Mouse (Mus musculus) right cerebral cortex, adult 18-20 months (tissue): ENCODE measurements around the gene Osm.

ENCODE experiments used
- DNase-seq: peaks from one replicate; pipeline ENCODE4 v3.0.0; 2022; ENCODE audit warnings: mixed read lengths

The Osm gene

DNA sequence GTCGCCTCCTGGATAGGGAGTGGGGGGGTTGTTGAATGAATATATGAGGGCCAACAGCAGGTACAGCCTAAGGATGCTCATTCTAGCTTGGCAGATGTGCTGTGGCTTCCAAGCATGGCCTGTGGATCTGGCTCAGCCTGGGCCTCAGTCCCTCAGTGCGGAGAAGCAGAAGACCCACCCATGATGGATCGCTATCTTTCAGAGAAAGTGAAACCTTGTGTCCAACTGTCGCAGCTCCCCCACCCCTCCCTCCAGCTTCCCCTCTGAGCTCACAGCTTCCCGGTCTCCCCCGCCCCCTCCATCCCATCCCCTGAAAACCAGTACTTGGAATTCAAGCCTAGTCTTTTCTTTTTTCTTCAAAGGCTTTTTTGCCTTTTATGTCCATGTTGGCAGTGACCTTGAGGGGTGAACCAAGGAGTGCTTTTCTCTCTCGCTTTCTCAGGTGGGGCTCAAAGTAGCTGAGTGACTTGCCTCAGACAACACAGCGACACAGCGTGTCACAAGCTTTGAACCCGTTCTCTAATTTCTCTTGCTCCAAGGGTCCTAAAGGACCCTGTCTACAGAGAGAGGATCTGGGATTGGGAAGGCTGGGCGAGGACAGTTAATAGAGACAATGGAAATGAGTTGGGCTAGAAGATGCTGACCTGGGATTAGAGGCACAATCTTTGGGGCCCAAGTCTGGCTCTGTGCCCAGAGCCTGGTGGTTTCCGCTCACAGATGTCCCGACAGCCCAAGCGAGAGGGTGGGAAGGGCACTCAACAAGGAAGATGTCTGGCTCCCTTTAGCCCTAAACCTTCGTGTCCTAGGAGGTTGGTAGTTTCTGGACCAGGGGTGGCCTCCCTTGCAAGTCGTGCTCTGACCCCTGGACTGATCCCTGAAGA, at the start of gene Osm:
TSS of gene Osm (plus strand) at position 756 of the 881 bp plus-strand sequence.
- DNase-seq, result no peak

DNA sequence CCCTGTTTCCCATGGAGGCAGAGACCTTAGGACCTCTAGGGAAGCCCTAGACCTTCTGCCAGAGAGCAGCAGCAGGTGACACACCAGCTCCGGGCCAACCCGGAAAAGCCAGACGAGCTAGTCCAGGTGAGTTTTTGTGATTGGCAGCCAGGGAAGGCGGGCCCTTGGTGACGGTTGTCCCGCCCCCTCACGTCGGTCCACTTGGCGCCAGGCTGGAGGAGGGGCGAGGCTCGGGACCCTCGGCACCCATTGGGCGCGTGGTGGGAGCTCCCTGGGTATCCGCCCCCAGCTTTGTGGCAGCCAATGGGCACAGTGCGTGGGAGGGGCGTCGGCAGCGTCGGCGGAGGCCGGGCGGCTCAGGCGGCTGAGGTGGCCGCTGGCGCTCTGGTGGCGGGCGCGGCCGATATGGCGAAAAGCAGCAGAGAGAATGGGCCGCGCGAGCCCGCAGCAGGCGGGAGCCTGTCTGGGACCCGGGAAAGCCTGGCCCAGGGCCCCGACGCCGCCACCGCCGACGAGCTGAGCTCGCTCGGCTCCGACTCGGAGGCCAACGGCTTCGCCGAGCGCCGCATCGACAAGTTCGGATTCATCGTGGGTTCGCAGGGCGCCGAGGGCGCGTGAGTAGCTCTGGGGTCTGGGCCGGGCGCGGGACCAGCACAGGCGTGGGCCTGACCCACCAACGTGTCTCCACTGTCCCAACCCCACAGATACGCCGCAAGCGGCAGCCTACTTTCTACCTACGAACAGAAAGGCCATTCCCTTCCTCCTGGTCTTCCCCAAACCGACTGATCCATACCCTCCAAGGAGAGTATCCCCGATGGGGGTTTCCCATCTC, 49.5 kb upstream of the Osm start, which contains the start of gene Tbc1d10a:
TSS of gene Tbc1d10a (plus strand) at position 304 of the 832 bp plus-strand sequence.
- peak; percentile 99 for DNase-seq

DNA sequence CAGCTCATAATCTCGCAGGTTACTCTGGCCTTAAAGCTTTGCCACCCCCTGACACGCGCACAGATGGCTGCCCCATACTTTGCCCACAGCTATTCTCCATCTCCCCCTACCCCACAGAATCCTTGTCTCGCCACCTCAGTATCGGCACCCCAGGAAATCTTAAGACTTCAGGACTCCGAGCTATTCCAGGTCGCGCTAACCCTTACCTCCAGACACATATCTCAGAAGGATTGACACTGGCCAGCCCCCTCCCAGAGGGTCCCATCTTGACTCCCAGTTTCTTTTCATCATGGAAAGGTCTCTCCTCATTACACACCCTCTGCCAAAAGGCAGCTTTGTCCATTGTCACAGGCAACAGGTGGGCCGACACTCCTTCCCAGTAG, 48.9 kb upstream of the Osm start:
- DNase-seq, result no peak

DNA sequence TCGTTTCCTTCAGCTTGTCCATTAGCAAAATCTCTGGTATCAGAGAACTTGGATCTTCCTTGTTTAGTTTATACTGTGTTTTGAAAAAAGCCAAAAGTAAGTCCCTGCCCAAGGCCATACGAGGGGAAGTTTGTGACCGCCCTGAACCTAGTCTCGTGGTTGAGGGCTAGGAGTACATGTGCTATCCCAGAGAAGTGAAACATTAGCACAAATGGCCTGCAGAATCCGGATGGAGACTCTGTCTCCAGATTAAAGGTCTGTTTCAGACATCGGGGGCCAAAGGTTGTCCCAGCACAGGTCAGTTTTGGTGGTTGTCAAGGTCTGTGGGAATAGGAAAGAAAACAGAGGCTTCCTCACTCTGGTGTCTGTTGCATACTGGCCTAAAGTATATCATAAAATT, 47.0 kb upstream of the Osm start:
- DNase-seq, result no peak

DNA sequence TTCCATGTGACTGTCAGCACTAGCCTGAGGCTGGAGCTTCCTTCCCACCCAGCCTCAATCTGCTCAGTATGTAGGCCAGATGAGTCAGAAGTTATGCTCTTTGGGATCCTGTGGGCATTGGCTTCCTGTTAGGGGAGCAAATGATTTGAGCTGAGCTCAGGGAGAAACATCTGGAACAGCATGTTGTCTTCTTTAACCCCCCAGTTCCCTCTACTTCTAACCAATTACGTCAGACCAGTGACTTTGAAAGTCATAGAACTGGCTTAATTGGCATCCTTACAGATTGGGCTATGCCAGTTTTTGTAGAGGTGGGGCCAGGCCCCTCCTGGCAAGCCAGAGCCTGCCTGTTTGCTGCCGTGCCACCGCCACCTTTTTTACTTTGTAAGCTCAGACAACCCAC, 45.5 kb upstream of the Osm start:
- no peak for DNase-seq

DNA sequence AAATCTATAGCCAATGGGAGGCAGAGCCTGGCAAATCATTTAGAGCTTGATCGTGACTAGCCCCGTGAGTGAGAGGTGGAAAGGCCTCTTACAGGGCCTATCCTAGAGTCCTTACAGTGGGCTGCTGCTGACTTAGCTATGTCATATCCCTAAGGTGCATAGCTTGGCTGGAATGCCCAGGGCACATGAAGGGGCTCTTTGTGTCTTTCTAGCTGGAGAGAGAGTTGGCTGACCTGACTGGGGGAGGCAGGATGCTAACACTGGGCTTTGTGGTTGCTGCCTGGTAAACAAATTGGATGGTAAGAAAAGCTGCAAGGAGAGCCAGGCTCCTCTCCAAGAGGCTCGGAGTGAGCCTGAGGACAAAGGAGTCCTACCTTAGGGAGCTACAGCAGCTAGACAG, 43.5 kb upstream of the Osm start:
- no peak for DNase-seq

DNA sequence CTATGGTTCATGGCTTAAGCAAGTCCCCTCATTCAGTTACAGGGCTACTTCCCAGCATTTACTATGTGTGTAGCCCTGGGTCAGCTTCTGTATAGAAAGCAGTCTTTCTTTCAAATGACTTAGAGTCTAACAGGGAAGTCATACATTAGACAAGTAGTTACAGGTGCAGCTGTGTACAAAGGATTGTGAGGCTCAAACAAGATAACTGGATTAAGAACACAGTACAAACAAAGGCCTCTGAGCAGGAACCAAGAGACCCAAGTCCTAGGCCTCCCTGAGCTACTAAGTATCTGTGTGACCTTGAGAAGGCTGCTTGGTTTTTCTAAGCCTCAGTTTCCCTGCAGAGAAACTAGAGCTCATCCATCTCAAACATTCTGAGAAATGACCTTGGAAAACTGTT, 42.8 kb upstream of the Osm start:
- no peak for DNase-seq

DNA sequence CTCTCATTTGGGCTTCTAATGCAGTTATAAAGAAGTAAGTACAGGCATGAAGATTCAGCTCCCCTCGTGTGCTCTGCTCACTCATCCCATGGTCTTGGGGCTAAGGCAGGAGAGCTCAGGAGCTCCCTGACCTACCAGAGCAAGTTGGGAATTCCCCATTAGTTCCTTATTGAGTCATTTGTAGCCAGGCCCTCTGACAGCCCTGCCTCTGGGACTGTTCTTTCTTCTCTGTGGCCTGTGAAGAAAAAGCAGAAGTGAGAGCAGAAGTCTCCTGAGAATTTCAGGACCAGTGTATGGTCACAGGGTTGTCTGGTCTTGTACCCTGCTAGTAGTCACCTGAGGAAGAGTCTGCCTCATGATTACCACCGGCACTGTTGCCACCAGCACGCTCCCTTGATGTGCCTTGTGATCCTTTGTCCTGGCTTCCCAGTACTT, 40.6 kb upstream of the Osm start:
- DNase-seq, result no peak

DNA sequence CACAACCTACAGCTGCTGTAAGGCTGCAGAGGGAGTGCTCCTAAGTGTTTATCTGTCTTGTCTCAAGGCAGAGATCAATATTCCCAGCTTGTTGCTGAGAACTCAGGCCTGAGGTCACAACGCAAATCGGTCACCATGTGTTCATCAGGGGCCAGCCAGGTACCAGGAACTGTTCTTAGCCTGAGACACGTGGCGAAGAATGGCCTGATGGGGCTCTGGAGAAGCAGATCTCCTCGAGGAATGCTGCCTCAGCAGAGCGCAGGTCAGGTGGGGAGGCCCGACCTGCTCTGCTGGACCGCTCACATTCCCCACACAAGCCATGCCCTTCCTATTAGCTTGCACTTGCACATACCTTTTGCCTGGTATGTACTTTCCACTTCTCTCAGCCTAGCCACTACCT, 39.6 kb upstream of the Osm start:
- DNase-seq, result no peak

DNA sequence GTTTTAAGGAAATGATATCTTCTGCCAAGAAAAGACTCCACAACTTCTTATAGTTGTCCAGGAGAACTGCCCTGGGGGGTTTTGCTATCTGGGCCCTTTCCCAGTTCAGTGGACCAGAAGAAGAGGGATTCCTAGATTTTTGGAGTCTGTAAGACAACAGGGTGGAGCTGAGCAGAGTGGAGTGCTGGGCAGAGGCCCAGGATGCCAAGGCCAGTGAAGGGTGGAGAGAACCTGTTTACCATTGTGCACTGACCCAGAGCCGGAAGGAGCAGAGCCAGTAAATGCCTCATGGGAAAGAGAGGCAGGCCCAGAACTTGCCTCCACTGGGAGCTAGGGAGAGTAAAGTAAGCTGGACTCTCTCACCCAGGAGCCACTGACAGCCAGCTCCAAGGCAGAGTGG, 38.5 kb upstream of the Osm start:
- no peak for DNase-seq

DNA sequence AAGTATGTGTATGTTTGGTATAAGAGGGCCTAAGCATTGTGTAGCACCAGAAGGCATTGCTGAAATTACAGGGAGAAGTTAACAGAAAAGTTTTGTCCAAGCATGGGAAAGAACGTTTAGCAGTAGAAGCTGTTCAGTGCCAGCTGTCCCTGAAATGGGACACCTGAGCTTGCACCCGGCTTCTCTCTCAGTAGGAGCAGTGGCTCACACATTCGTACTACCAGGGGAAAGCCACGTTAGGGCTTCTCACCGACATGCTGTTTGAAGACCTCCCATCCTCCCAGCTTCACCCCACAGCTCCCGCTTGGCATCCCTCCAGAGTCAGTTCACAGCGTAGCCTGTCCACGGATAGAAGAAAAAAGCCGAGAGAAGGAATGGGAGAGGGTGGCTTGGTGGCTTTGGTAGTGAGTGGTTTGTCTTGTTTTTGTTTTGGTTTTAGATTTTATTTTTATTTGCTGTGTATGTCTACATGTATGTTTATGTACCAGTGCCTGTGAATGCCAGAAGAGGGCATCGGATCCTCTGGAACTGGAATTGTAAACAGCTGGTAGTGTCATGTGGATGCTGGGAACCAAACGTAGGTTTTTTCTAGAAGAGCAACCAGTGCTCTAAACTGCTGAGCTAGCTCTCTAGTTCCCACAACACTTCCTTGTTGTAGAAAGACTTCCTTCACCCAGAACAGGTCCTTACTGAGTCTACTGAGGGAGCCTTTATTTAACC, 34.1 kb upstream of the Osm start:
- no peak for DNase-seq

DNA sequence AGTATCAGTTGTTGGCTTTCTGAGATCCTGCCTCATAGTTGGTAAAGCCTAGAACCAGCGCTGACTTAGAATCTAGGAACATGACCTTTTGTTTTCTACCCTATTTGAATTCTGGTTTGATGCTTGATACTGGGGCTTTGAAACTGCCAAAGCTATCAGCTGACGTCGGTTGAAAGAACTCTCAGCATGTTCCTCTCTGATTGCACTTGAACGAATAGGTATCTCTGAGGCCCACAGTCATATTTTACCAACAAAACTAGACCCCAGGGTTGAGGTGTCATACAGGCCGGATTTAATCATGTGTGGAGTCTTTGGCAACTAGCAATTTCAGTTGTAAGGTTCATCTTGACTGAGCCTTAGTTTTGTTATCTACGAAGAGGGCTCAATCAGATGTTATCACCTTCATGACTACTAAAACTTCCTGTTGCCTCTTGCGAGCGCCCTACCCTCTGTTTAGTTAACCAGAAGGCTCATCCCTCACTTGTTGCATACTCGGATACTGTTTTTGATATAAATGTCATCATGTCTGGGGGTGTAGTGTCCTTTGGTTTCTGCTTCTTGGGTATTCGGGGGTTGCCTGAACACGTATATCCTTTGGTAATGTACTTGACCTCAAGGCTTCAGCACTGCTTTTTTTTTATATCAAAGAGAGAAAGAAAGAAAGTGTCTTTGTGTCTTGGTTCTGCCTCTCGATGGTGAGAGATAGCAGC, 33.1 kb upstream of the Osm start:
- DNase-seq, result no peak

DNA sequence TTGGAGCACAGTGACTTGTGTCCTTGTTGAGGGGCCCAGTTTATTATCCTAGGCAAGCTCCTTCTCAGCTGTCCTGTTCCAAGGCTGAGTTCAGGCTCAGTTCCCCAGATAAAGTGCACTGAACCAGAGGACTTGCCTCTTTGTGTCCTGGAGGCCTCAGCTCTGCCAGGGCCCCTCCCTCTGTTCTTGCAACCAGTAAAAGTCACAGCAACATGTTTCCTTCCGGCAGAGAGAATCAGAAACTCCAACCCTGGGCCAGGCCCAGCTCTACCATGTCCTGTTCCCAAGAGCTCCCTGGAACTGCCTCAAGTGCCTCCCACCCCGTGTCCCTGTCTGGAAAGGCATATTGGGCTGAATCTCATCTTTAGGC, 32.5 kb upstream of the Osm start:
- peak; percentile 21 for DNase-seq

DNA sequence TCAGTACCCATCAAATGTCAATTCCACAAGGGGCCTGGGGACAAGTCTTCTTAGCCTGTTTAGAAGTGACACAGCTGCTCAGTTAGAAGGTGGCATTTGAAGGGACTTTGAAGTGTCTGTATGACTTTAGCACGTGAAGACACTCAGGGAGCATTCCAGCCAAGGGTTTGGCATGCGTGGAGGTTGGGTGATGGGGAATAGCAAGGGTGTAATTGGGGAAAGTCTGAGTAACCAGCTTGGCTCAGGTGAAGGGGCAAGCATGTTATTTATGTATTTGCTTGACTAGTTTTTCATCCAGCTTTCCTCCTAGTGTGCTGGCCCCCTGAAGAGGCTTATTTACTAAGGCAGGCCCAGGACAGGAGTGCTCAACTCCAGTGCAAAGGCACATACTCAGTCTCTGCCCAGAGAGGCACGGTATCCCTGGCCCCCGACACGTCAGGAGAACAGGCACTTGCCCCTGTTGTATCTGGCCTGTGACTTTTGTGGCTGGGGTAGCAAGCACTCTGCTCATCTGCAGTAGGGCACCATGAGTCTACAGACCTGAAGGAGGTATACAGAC, 31.0 kb upstream of the Osm start:
- DNase-seq, result no peak

DNA sequence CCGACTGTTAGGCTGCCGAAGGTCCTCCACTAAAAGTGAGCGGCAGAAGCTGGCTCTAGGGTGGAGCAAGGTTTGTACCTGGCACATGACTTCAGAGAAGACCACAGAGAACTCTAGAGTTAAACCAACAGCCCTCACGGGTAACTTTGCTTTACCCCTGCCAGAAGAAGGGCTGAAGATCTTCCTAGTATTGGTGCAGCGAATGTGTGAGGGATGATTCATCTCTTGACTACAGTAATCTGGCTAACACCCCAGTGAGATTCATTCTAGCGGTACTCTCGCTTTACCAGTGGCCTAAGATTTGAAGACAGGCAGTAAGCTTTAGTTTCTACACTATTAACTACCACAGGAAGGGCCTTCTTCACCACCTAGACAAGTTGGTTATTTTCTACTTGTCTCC, 30.3 kb upstream of the Osm start:
- DNase-seq, result no peak

DNA sequence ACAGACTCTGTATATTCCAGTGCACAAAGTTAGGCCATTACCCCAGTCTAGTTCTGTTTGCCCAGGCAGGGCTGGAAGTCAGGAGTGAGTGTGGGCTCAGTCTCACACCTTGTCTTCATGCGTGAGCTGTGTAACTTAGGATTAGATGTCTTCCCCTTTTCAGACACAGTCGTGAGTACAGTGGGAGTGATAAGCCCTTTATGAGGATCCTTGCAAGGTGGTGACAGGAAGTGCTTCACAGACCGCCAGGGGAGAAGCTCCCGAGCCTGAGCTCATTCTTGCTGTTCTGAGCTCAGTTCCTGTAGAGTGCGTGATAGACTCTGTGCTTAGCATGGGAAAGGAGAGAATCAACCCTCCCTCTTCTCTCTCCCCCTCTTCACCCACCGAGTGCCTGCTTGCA, 29.7 kb upstream of the Osm start:
- no peak for DNase-seq

DNA sequence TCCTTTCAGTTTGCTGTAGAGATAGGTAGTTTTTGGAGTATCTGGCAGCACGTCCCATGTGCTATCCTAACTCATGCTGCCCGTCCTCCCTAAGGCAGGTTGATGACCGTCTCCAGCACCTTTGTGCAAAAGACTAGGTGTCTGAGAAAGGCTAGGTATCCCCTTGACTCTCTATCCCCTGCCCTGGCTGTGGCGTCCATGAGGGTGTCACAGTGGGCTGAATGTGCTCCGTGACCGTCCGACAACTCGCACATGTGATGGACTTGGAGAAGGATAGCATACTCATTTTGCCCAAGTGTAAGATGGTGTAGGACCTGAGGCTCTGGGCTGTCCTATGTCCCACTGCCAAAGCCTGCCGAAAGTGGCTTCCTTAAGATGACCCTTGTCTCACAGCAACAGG, 28.6 kb upstream of the Osm start:
- DNase-seq, result no peak

DNA sequence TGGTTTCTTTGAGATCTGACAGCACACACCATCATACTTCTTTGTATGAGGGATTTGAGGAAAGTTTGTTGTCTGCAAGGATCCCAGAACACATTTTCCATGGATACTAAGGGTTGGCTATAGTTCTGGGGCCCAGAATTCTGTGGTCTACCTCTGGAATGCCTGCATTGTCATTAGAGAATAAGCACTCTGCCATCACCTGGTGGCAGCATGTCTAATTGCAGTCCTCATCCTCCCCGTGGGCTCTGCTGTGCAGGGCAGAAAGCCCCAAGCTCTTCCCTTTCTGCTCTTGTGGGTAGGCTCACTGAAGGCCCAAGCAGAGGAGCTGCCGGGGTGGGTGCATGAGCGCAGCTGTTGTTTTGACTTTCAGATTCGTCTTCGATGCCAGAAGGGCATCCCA, 26.7 kb upstream of the Osm start:
- DNase-seq, result no peak

DNA sequence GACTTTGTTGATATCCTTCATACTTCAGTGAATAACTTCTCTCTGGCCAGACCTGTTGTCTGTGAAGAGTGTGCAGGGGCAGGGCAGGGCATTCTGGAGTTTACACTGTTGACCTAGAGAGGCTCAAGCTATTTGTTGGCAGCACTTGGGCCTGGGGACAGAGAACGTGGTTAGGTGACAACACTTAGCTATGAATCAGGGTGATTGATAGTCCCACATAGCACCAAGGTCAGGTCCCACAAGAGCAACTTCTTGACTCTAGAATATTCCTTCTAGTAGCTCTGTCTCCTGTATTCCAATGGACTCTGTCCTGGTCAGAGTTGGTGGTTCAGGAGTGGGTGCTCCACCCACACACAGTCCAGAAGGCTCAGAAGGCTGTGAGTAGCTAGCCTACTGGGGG, 25.4 kb upstream of the Osm start:
- DNase-seq, result no peak

DNA sequence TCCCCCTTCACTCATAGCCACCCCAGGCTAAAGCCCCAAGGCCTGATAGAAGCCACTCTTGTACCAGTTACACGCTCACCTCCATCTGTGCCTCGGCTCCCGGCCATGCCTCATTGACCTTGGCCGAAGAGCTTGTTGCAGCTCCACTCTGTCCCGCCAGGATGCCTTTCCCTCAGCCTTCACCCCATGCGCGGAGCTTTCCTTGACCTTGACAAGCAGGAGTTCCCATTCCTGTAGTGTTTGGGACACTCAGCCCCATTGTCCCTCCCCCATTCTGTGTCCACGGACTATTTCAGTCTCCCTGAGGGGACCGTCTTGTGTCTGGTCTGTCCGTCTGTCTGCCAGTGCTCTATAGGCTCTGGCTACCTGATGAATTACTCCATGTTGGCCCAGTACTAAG, 23.1 kb upstream of the Osm start:
- no peak for DNase-seq

DNA sequence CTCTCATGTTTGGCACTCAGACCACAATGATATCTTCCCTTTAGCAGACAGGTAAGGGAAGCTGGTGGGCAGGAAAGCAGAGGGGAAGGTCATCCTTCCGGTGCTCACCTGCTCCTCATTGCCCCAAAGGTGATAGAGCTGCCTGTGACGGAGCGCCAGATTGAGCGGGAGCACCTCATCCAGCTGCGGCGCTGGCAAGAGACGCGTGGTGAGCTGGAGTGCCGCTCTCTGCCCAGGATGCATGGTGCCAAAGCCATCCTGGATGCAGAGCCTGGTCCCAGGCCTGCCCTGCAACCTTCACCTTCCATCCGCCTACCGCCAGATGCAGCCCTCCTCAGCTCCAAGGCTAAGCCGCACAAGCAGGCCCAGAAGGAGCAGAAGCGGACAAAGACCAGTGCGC, 21.6 kb upstream of the Osm start:
- DNase-seq, result no peak

DNA sequence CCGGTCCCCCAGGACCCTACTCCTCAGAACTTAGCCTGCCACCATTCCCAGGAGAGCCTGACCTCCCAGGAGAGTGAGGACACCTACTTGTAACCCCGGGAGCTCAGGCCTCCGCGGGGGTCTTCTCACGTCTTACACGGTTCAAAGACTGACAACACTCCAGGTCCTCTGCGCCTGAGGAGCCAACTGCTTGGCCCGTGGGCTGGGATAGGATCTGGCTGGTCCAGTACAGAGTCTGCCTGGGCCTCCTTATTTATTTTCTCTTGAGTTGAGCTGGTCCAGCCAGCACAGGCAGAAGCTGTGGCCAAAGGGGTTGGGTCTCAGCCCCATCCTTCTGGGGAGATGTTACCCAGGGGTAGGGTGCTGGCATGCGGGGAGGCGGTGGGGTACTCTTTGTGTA, 21.2 kb upstream of the Osm start:
- no peak for DNase-seq
